Mouse (Mus musculus): ENCODE measurements around the gene Xylb. TPM values are rescaled to one million over a fixed set of nuclear protein-coding genes. Genes with fewer than 3 reads are reported as not detected.
A peak's percentile ranks its signal among the peaks of the same experiment; 100 is the strongest.

Xylb gene
- total and polyA plus RNA-seq, 2 experiments from 2014 or later, result 3.3 to 4.5 TPM

DNA sequence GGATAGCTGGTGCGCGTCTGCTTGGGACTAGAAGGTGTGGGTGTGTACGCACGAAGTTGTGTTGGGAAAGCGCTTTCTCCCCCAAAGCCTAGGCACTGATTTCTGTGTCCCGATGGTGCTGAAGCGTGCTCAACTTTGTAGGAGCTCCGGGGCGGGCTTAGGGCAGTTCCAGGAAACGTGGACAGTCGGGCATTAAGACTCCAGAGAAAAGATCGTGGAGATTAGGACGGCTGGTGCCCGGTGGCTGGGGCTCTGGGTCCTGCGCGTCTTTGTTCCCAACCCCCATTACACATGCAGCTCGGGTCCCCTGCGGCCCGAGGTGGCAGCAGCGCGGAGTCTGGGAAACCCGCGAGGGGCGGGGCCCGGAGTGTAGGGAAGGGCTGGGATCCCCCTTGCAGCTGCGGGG lies 46.1 kb downstream of the Xylb start:
- TF ChIP-seq CTCF (IDR thresholded peaks at IDR 0.05; ENCODE audit: low read depth), result no peak; the same call in 1 of the 2 replicates
- Histone ChIP-seq H3K9ac (replicated peaks; ENCODE audit: low read length) (peak overlapping the region; percentile 100), H3K4me1 (ENCODE audit: insufficient read depth, low read length) (peaks cover 13% of the 10 kb centered on the region), H3K36me3 (ENCODE audit: insufficient read depth, low read length) (no peaks in the 10 kb centered on the region), H3K27me3 (ENCODE audit: insufficient read depth, low read length) (no peaks in the 10 kb centered on the region), H3K9me3 (ENCODE audit: low read length) (no peaks in the 10 kb centered on the region), H3K27ac (peak overlapping the region; percentile 99), H3K4me3 (ENCODE audit: low read length) (peak overlapping the region; percentile 75), H3K4me2 (ENCODE audit: low read depth, low read length) (peak overlapping the region; percentile 77)
- DNase-seq (ENCODE audit: low spot score) (peak; percentile 79), ATAC-seq (peak; percentile 25; the same call in 1 of the 2 replicates)
- WGBS, result under 1% methylated on average over 26 of the region's 26 CpGs

DNA sequence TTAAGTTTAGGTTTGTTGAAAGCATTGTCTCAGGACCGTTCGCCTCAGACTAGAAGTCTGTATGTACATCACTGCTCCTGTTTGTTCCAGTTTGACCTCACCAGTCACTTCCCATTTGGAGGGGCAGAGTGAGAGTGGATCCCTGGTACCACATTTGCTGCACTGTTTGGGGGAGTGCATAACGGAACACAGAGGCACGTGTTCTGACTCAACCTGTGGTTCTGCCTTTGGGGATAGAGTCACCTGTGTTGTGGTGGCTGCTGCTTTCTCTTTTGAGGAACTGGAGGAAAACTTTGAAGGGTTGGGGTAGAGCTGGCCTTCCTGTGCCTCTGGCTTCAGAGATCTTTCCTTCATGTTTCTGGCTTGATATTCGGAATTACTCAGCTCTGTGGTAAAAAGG lies 46.9 kb downstream of the Xylb start:
- peaks cover 13% of the 10 kb centered on the region for H3K4me1 ChIP-seq (ENCODE audit: insufficient read depth, low read length)
- H3K27me3 ChIP-seq (ENCODE audit: insufficient read depth, low read length), result no peaks in the 10 kb centered on the region
- no peaks in the 10 kb centered on the region for H3K9me3 ChIP-seq (ENCODE audit: low read length)
- TF ChIP-seq CTCF (IDR thresholded peaks at IDR 0.05; ENCODE audit: low read depth), result no peak
- no peaks in the 10 kb centered on the region for H3K36me3 ChIP-seq (ENCODE audit: insufficient read depth, low read length)
- H3K9ac ChIP-seq (replicated peaks; ENCODE audit: low read length), result peak overlapping the region; percentile 100
- H3K4me3 ChIP-seq (ENCODE audit: low read length), result peak overlapping the region; percentile 75; the same call in 1 of the 2 replicates
- ATAC-seq, result no peak
- no peak overlapping the region for H3K27ac ChIP-seq
- DNase-seq (ENCODE audit: low spot score), result no peak
- WGBS, result 51% methylated on average over 5 of the region's 5 CpGs
- peak overlapping the region; percentile 77 for H3K4me2 ChIP-seq (ENCODE audit: low read depth, low read length)

DNA sequence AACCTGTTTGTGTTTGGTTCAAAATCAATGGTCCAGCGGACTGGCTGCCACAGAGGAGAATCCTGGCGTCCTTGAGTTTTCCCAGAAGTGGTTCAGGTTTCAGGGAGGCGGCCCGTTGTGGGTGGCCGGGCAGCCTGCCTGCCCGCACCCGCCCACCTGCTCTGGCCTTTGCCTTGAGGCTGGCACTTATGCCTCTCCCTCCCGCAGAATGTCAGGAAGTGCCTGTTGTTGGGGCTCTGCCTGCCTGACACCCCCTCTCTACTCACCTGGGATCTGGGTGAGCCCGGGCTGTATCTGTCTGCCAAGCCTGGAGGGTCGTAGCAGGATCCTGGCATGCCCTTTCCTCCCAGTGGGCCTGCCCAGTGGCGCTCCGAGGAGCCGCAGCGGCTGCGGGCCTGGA lies 50.7 kb downstream of the Xylb start:
- H3K9ac ChIP-seq (replicated peaks; ENCODE audit: low read length), result no peak overlapping the region

DNA sequence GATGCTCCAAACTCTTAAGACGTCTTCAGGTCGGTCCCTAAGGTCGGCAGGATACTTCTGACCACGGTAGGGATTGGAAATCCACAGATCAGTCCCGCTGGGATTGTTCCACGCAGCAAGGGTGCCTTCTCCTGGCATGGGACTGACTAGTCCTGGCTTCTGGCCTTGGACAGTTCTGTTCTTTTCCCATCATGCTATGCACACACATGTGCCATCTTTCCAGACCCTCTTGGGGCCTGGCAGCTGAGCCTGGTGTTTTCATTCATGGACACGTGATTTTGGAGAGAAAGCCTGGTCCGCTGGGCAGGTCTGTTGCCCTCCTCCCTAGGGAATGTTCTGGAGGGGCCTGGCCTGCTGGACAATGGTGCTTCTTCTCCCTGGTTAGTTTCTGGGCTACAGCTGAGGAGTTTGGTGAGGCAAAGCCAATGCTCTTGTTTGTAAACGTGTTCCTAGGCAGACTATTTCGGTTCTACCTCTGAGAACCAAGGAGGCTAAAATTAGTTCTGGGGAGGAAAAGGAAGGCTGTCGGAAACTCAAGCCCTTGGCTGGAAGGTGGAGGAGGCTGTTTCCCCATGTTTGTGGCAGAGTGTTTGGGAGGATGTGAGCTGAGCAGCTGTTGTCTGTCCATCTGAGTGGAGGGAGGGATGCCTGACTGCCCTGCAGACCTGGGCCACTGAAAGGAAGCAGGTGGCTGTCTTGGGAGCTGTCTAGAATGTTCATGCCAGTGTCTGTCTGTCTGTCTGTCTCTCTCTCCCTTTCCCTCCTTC lies 51.9 kb downstream of the Xylb start:
- no peak overlapping the region for H3K4me2 ChIP-seq (ENCODE audit: low read depth, low read length)
- H3K27me3 ChIP-seq (ENCODE audit: insufficient read depth, low read length), result no peaks in the 10 kb centered on the region
- WGBS, result 70% methylated on average over 11 of the region's 11 CpGs
- no peak overlapping the region for H3K4me3 ChIP-seq (ENCODE audit: low read length)
- ATAC-seq, result no peak
- H3K27ac ChIP-seq, result no peak overlapping the region
- H3K4me1 ChIP-seq (ENCODE audit: insufficient read depth, low read length), result peaks cover 6% of the 10 kb centered on the region; the same call in 1 of the 2 replicates
- no peak for TF ChIP-seq CTCF (IDR thresholded peaks at IDR 0.05; ENCODE audit: low read depth)
- no peak for DNase-seq (ENCODE audit: low spot score)
- no peak overlapping the region for H3K9ac ChIP-seq (replicated peaks; ENCODE audit: low read length)
- H3K9me3 ChIP-seq (ENCODE audit: low read length), result no peaks in the 10 kb centered on the region
- no peaks in the 10 kb centered on the region for H3K36me3 ChIP-seq (ENCODE audit: insufficient read depth, low read length)

More for the DNA sequence above, 50.7 kb downstream of the Xylb start:
- Histone ChIP-seq H3K9me3 (ENCODE audit: low read length) (no peaks in the 10 kb centered on the region), H3K36me3 (ENCODE audit: insufficient read depth, low read length) (no peaks in the 10 kb centered on the region), H3K4me1 (ENCODE audit: insufficient read depth, low read length) (peaks cover 13% of the 10 kb centered on the region), H3K4me3 (ENCODE audit: low read length) (no peak overlapping the region), H3K27ac (no peak overlapping the region), H3K4me2 (ENCODE audit: low read depth, low read length) (no peak overlapping the region), H3K27me3 (ENCODE audit: insufficient read depth, low read length) (no peaks in the 10 kb centered on the region)
- DNase-seq (ENCODE audit: low spot score), result no peak
- WGBS, result 73% methylated on average over 15 of the region's 15 CpGs
- no peak for ATAC-seq
- no peak for TF ChIP-seq CTCF (IDR thresholded peaks at IDR 0.05; ENCODE audit: low read depth)

DNA sequence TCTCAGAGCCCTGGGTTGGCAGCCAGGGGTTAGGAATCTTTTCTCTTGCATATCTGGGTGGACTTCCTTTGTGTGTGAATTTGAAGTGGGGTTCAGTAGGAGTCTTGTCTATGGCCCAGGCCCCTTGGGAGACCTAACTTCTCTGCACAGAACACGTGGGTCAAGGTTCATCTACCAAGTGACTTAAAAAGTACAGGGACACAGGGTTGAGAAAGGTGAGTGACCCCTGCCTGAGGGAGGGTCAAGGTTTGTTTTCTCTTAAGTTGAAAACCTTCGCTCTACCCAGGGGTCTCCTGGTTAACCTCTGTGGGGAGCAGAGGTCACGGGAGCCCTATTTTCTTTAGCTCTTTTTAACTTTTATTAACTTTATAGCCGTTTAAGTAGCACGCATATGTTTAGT lies 52.7 kb downstream of the Xylb start:
- 91% methylated on average over 5 of the region's 5 CpGs for WGBS
- no peak overlapping the region for H3K9ac ChIP-seq (replicated peaks; ENCODE audit: low read length)
- H3K36me3 ChIP-seq (ENCODE audit: insufficient read depth, low read length), result no peaks in the 10 kb centered on the region
- no peak overlapping the region for H3K4me3 ChIP-seq (ENCODE audit: low read length)
- no peak overlapping the region for H3K27ac ChIP-seq
- TF ChIP-seq CTCF (IDR thresholded peaks at IDR 0.05; ENCODE audit: low read depth), result no peak
- no peak for DNase-seq (ENCODE audit: low spot score)
- no peaks in the 10 kb centered on the region for H3K27me3 ChIP-seq (ENCODE audit: insufficient read depth, low read length)
- no peak for ATAC-seq
- H3K9me3 ChIP-seq (ENCODE audit: low read length), result no peaks in the 10 kb centered on the region
- peaks cover 5% of the 10 kb centered on the region; the same call in 1 of the 2 replicates for H3K4me1 ChIP-seq (ENCODE audit: insufficient read depth, low read length)
- H3K4me2 ChIP-seq (ENCODE audit: low read depth, low read length), result no peak overlapping the region

DNA sequence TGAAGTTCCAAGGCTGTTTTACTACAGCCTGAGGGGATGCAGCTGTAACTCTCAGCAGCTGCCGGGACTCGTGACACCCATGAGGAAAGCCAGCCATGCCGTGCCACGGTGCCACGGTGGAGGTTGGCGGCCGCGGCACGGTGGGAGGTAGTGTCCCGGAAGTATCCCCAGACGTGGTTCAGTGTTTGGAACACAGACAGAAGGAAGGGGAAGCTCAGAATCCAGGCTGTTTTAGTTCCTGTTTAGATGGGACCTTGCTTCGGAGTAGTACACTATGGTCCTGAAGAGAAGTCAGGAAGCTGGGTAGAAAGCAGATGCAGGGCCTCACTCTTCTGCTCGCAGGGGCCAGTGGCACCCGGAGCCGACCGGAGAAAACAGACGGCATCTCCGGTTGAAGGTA lies 60.8 kb downstream of the Xylb start:
- Histone ChIP-seq H3K9me3 (ENCODE audit: low read length) (no peaks in the 10 kb centered on the region), H3K36me3 (ENCODE audit: insufficient read depth, low read length) (no peaks in the 10 kb centered on the region), H3K27ac (no peak overlapping the region), H3K4me2 (ENCODE audit: low read depth, low read length) (no peak overlapping the region), H3K27me3 (ENCODE audit: insufficient read depth, low read length) (no peaks in the 10 kb centered on the region), H3K9ac (replicated peaks; ENCODE audit: low read length) (no peak overlapping the region), H3K4me3 (ENCODE audit: low read length) (no peak overlapping the region), H3K4me1 (ENCODE audit: insufficient read depth, low read length) (no peaks in the 10 kb centered on the region)
- TF ChIP-seq CTCF (IDR thresholded peaks at IDR 0.05; ENCODE audit: low read depth), result no peak
- no peak for DNase-seq (ENCODE audit: low spot score)
- ATAC-seq, result no peak
- 80% methylated on average over 18 of the region's 18 CpGs for WGBS

DNA sequence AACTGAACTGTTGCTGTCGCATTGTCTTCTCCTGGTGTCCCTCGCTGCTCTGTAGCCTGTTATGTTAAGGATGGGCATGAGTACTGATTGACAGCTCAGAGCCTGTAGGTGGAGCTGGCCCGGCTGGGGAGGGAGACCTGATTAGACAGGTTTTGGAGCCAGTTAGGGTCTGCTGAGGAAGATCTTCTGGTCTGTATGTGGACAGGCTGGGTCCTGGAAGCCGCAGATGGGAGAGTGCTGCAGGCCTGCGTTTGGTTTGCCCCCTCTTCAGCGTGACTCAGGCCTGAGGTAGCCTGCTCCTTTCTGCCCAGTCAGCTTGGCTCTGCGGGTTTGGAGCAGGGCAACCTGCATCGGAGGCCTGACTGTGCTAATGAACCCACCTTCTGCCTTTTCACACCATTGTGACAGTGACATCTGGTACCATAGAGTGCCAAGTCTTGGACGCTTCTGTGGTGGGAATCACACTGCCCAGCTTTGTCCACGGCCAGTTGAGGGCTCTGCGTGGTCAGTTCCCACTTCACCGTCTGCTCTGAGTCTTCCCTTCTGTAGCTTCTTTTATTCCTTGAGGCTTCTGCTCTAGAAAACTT lies 62.8 kb downstream of the Xylb start:
- Histone ChIP-seq H3K27me3 (ENCODE audit: insufficient read depth, low read length) (no peaks in the 10 kb centered on the region), H3K4me2 (ENCODE audit: low read depth, low read length) (no peak overlapping the region), H3K4me3 (ENCODE audit: low read length) (no peak overlapping the region), H3K9ac (replicated peaks; ENCODE audit: low read length) (no peak overlapping the region), H3K4me1 (ENCODE audit: insufficient read depth, low read length) (peaks cover 2% of the 10 kb centered on the region), H3K9me3 (ENCODE audit: low read length) (no peaks in the 10 kb centered on the region), H3K27ac (peak overlapping the region; percentile 28; the same call in 1 of the 2 replicates), H3K36me3 (ENCODE audit: insufficient read depth, low read length) (no peaks in the 10 kb centered on the region)
- TF ChIP-seq CTCF (IDR thresholded peaks at IDR 0.05; ENCODE audit: low read depth), result no peak
- ATAC-seq (peak; percentile 66), DNase-seq (ENCODE audit: low spot score) (peak; percentile 45)
- 56% methylated on average over 12 of the region's 12 CpGs for WGBS

Measured in hindbrain, postnatal 0 days (tissue).